ENCODE assay signal across 16 mouse cellular contexts in the genomic region with DNA sequence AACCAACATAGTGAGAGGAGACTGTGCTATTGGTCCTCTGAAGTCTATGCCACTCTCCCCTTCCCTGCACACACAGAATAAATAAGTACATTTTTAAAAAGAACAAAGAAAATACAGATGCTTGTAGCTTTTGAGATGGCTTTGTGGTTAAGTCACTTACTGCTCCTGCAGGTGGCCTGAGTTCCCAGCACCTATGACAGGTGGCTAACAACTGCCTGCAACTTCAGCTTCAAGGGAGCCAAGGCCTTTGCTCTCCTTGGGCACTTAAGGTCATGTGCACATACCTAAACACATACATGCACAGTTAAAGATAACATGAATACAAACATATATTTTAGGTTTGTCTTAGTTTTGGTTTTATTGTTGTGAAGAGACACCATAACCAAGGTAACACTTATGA.
"Had no signal": no experiment of that assay in that cellular context is flagged by ENCODE, and none has a peak within 500 bp of the region (broad histone marks: within the 10 kb centered on the region; RNA-seq: fewer than 3 reads in every experiment).

No protein-coding gene starts in this region.

- H3K4me2 ChIP-seq: liver, embryonic 13.5 days; midbrain, embryonic 12.5 days; midbrain, embryonic 15.5 days; neural tube, embryonic 13.5 days had no signal

- H3K27ac ChIP-seq: layer of hippocampus, adult 2 months; liver, embryonic 13.5 days; midbrain, embryonic 12.5 days; midbrain, embryonic 15.5 days; neural tube, embryonic 13.5 days; stomach, postnatal 0 days had no signal

- ATAC-seq: inflammation-experienced regulatory T-cells, adult 6 months; intestine, embryonic 16.5 days; midbrain, embryonic 15.5 days had no signal

- H3K4me1 ChIP-seq: liver, embryonic 13.5 days; midbrain, embryonic 12.5 days; midbrain, embryonic 15.5 days; neural tube, embryonic 13.5 days had no signal

- DNase-seq: kidney, adult 18-20 months; kidney, adult 9 months; kidney, postnatal 14 days; layer of hippocampus, adult 9-11 months; liver, embryonic 13.5 days; lung, adult 2 months; lung, postnatal 14 days; lung, postnatal 4 days had no signal

- H3K27me3 ChIP-seq: liver, embryonic 13.5 days; midbrain, embryonic 12.5 days; midbrain, embryonic 15.5 days; neural tube, embryonic 13.5 days had no signal

- H3K9ac ChIP-seq: liver, embryonic 13.5 days; midbrain, embryonic 12.5 days; midbrain, embryonic 15.5 days; neural tube, embryonic 13.5 days had no signal

- H3K9me3 ChIP-seq: liver, embryonic 13.5 days; midbrain, embryonic 12.5 days; midbrain, embryonic 15.5 days; neural tube, embryonic 13.5 days had no signal

- H3K4me3 ChIP-seq: layer of hippocampus, adult 2 months; liver, embryonic 13.5 days; midbrain, embryonic 12.5 days; midbrain, embryonic 15.5 days; myocyte; neural tube, embryonic 13.5 days had no signal

- H3K36me3 ChIP-seq: liver, embryonic 13.5 days; midbrain, embryonic 12.5 days; midbrain, embryonic 15.5 days; neural tube, embryonic 13.5 days had no signal
